In genomic region chr6:119201575-119201974, GRCm38 (mm10) we compare ENCODE assay signal across 22 mouse cellular contexts. TPM values are rescaled to one million over a fixed set of nuclear protein-coding genes. Genes with fewer than 3 reads are reported as not detected.
DNase-seq lines count a peak whose midpoint lies in the region; ATAC-seq lines count a peak whose summit lies in the region.
"Had no signal": no experiment of that assay in that cellular context is flagged by ENCODE, and none has a peak within 500 bp of the region (broad histone marks: within the 10 kb centered on the region; RNA-seq: fewer than 3 reads in every experiment).

No protein-coding gene starts in this region.

- H3K9ac ChIP-seq in heart, embryonic 15.5 days, result no peak overlapping the region
- H3K9ac ChIP-seq in kidney, embryonic 14.5 days (ENCODE audit: low read depth, low read length), result no peak overlapping the region
- H3K9ac ChIP-seq: forebrain, embryonic 13.5 days; forebrain, postnatal 0 days; hindbrain, embryonic 13.5 days had no signal

- no peaks in the 10 kb centered on the region for H3K9me3 ChIP-seq in heart, embryonic 10.5 days
- H3K9me3 ChIP-seq in heart, embryonic 15.5 days (replicated peaks), result no peaks in the 10 kb centered on the region
- no peaks in the 10 kb centered on the region for H3K9me3 ChIP-seq in kidney, embryonic 14.5 days (ENCODE audit: control insufficient read depth, low read length)
- H3K9me3 ChIP-seq: embryonic facial prominence, embryonic 10.5 days; forebrain, embryonic 13.5 days; hindbrain, embryonic 13.5 days had no signal

- H3K36me3 ChIP-seq in heart, embryonic 10.5 days, result no peaks in the 10 kb centered on the region
- no peaks in the 10 kb centered on the region for H3K36me3 ChIP-seq in heart, embryonic 15.5 days
- H3K36me3 ChIP-seq in kidney, embryonic 14.5 days (ENCODE audit: control insufficient read depth, insufficient read depth, low read length), result no peaks in the 10 kb centered on the region; the same call in 1 of the 2 replicates

- intact Hi-C loops in heart, postnatal 36 days (cut with DNase I), result no loop called here

- no peaks in the 10 kb centered on the region for H3K27me3 ChIP-seq in heart, embryonic 10.5 days (ENCODE audit: insufficient read depth, poor library complexity, severe bottlenecking)
- H3K27me3 ChIP-seq in heart, embryonic 15.5 days, result no peaks in the 10 kb centered on the region
- H3K27me3 ChIP-seq in kidney, embryonic 14.5 days (ENCODE audit: control insufficient read depth, insufficient read depth, low read length), result no peaks in the 10 kb centered on the region
- H3K27me3 ChIP-seq: forebrain, embryonic 13.5 days; hindbrain, embryonic 13.5 days had no signal

- 68% methylated on average over 4 of the region's 4 CpGs for WGBS in heart, embryonic 10.5 days
- WGBS in heart, embryonic 15.5 days, result 49% methylated on average over 4 of the region's 4 CpGs
- 94% methylated on average over 4 of the region's 4 CpGs for WGBS in kidney, embryonic 14.5 days

- ATAC-seq in heart, embryonic 15.5 days (replicated peaks; ENCODE audit: insufficient number of reproducible peaks, insufficient read depth, low FRiP score, low read depth), result peak; percentile 44; the same call in 1 of the 2 replicates
- ATAC-seq in kidney, embryonic 14.5 days (ENCODE audit: low FRiP score, low TSS enrichment), result no peak
- ATAC-seq: forebrain, embryonic 13.5 days; forebrain, postnatal 0 days; hindbrain, postnatal 0 days had no signal

- no peak for DNase-seq in heart, embryonic 10.5 days (ENCODE audit: low spot score)
- DNase-seq in heart, postnatal 36 days, result no peak
- DNase-seq in heart, adult 9 months (ENCODE audit: low spot score in 2 of 2), result no peak
- peak; percentile 25 for DNase-seq in heart, postnatal 4 days
- DNase-seq: adrenal gland, adult 2 months; adrenal gland, postnatal 25 days; cerebellum, adult 18-20 months; cerebellum, adult 9-11 months; cerebellum, postnatal 36 days; forebrain, postnatal 0 days; gastrocnemius, adult 2 months; gastrocnemius, postnatal 36 days; kidney, adult 11 months; kidney, adult 9 months had no signal

- H3K27ac ChIP-seq in heart, embryonic 10.5 days, result peak overlapping the region; percentile 22; the same call in 1 of the 2 replicates
- peak overlapping the region; percentile 60 for H3K27ac ChIP-seq in heart, embryonic 15.5 days
- no peak overlapping the region for H3K27ac ChIP-seq in kidney, embryonic 14.5 days (ENCODE audit: low read depth, low read length)
- H3K27ac ChIP-seq: embryonic facial prominence, embryonic 10.5 days; forebrain, embryonic 13.5 days; gastrocnemius, adult 2 months; hindbrain, embryonic 13.5 days; hindbrain, postnatal 0 days had no signal

- H3K4me2 ChIP-seq in heart, embryonic 15.5 days, result no peak overlapping the region
- H3K4me2 ChIP-seq in kidney, embryonic 14.5 days (replicated peaks; ENCODE audit: low read depth, low read length), result no peak overlapping the region
- H3K4me2 ChIP-seq: forebrain, embryonic 13.5 days; hindbrain, embryonic 13.5 days had no signal

- peaks cover 77% of the 10 kb centered on the region for H3K4me1 ChIP-seq in heart, embryonic 10.5 days
- H3K4me1 ChIP-seq in heart, embryonic 15.5 days (replicated peaks), result peaks cover 73% of the 10 kb centered on the region
- H3K4me1 ChIP-seq in kidney, embryonic 14.5 days (ENCODE audit: control insufficient read depth, insufficient read depth, low read length), result no peaks in the 10 kb centered on the region

- no peak overlapping the region for H3K4me3 ChIP-seq in heart, embryonic 10.5 days
- no peak overlapping the region for H3K4me3 ChIP-seq in heart, embryonic 15.5 days
- H3K4me3 ChIP-seq in kidney, embryonic 14.5 days (ENCODE audit: low read length), result no peak overlapping the region
- H3K4me3 ChIP-seq: embryonic facial prominence, embryonic 10.5 days; forebrain, embryonic 13.5 days; gastrocnemius, adult 2 months; hindbrain, embryonic 13.5 days had no signal

RNA-seq across cellular contexts. Expression of gene Cacna1c, which starts 5.4 kb away (rescaled TPM):
- 31.3 and 57.0 TPM in 2 replicates for polyA plus RNA-seq in heart, embryonic 10.5 days (2016; fragmentation: Nextera tagmentation; extraction: Ambion mirVana)
- 100 to 1,000 TPM; 199 to 208 TPM for total RNA-seq in heart, postnatal 36 days (2021)
- 51.7 and 65.3 TPM in 2 replicates for polyA plus RNA-seq in heart, embryonic 15.5 days (2015; fragmentation: Nextera tagmentation; extraction: Ambion mirVana)
- 100 to 1,000 TPM; 233 to 249 TPM for total RNA-seq in heart, postnatal 4 days (2021)
- polyA plus RNA-seq in kidney, embryonic 14.5 days (2014; fragmentation: Nextera tagmentation; extraction: Ambion mirVana), result 1.7 and 3.3 TPM in 2 replicates
- total RNA-seq: hematopoietic stem cell, adult 5-6 weeks had no signal

RNA-seq across cellular contexts. Expression of gene Dcp1b, which starts 26.5 kb away (rescaled TPM):
- 8.1 and 10.4 TPM in 2 replicates for polyA plus RNA-seq in heart, embryonic 10.5 days (2016; fragmentation: Nextera tagmentation; extraction: Ambion mirVana)
- total RNA-seq in heart, postnatal 36 days (2021), result 1 to 10 TPM; 2.8 to 3.2 TPM
- polyA plus RNA-seq in heart, embryonic 15.5 days (2015; fragmentation: Nextera tagmentation; extraction: Ambion mirVana), result 7.6 and 7.8 TPM in 2 replicates
- 1 to 10 TPM; 4.4 to 4.5 TPM for total RNA-seq in heart, postnatal 4 days (2021)
- polyA plus RNA-seq in kidney, embryonic 14.5 days (2014; fragmentation: Nextera tagmentation; extraction: Ambion mirVana), result 9.3 and 9.4 TPM in 2 replicates

RNA-seq across cellular contexts. Expression of gene Cacna2d4, which starts 34.8 kb away (rescaled TPM):
- not detected in 2 replicates for polyA plus RNA-seq in heart, embryonic 10.5 days (2016; fragmentation: Nextera tagmentation; extraction: Ambion mirVana)
- total RNA-seq in heart, postnatal 36 days (2021), result not detected
- 0.32 TPM in 1 of 2 replicates, not detected in the other for polyA plus RNA-seq in heart, embryonic 15.5 days (2015; fragmentation: Nextera tagmentation; extraction: Ambion mirVana)
- total RNA-seq in heart, postnatal 4 days (2021), result not detected
- polyA plus RNA-seq in kidney, embryonic 14.5 days (2014; fragmentation: Nextera tagmentation; extraction: Ambion mirVana), result 0.03 TPM in 1 of 2 replicates, not detected in the other
- total RNA-seq: adrenal gland, adult 2 months; adrenal gland, postnatal 25 days had no signal
- polyA plus RNA-seq: embryonic facial prominence, embryonic 10.5 days; intestine, embryonic 14.5 days had no signal
